Mouse (Mus musculus) cortical plate, adult 2 months (tissue): ENCODE results near the gene Ncoa3.

ENCODE experiments used
- CTCF ChIP-seq: fragments of 200-500 bp; IDR thresholded peaks from 2 replicates; pipeline ENCODE4 v1.5.1; 2011; ENCODE audit warnings: mild to moderate bottlenecking, control low read depth, low read length; ENCODE audit not compliant: insufficient read depth; ENCODE audit errors: extremely low read depth
- POLR2A ChIP-seq: fragments of 200-500 bp; IDR thresholded peaks from 2 replicates; pipeline ENCODE4 v1.6.1; 2011; ENCODE audit warnings: mild to moderate bottlenecking, low read length, control low read depth; ENCODE audit not compliant: insufficient read depth; ENCODE audit errors: extremely low read depth

GRCm38 (mm10) chr2:166025943-166026342 lies 33.5 kb downstream of the Ncoa3 start:
- TF ChIP-seq CTCF, result no peak
- TF ChIP-seq POLR2A, result no peak
